Mouse (Mus musculus): ENCODE measurements at regions not wholly inside any gene's neighbourhood (a gene's known extent, or its start where the extent isn't known, plus 50 kb on each side); places are given as distances from the start of the nearest gene placed in this dataset.
"Not testable (repeated sequence)": the region's sequence is repeated elsewhere in the genome, so short reads cannot be mapped to it uniquely, and the experiment has no call there.

DNA sequence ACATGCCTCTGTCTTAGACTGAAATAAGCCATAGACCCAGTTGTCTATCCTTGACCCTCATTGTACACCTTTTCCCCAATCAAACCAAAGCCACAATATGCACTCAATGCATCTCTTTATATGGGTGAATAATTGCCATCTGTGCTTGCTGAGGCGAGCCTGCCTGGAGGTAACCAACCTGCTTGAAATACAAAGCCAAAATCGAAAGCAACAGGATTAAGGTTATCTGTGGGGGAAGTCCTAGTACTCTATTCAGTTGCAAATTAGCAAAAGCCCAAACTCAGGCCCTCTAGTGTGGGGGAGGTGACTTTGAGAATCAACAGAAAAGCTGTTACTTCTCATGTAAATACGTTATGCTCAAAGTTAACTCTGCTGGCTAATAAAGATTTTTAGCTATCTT, 246.2 kb upstream of the Fundc1 start:
- peak; percentile 11 for DNase-seq

GRCm38 (mm10) chrX:17817651-17818050, 245.5 kb upstream of the Fundc1 start:
- no peak for DNase-seq

DNA sequence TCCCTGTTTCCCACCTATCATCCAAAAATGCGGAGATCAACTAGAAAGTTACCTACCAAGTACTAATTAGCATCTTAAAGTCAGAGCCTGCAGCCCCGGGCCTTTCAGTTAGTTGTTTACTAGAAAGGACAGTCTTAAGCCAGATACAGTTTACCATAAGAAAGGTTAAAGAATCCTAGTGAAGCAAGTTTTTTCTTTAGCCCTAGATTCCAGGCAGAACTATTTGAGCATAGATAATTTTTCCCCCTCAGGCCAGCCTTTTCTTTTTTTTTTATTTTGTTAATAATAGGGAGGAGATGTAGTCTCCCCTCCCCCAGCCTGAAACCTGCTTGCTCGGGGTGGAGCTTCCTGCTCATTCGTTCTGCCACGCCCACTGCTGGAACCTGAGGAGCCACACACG, 215.9 kb upstream of the Fundc1 start:
- not testable (repeated sequence) for DNase-seq

DNA sequence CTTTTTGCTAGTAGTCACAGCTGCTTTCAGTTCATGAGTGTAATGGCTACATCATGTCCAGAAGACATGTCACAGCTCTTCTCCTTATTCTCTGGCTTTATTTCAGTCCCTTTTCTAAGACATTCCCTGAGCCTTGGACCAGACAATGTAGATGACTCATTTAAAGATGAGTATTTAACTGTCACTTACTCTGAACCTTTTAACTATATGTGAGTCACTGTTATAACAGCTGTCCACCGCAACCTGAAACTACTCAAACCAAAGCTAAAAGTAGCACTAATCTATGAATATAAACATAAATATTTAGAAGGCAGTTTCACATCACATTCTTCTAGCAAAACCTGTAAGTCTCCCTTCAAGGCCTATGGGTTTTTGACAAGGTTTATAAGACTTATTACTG, 203.8 kb upstream of the Fundc1 start:
- no peak for DNase-seq

GRCm38 (mm10) chrX:17752823-17753222, 180.7 kb upstream of the Fundc1 start:
- DNase-seq, result no peak

DNA sequence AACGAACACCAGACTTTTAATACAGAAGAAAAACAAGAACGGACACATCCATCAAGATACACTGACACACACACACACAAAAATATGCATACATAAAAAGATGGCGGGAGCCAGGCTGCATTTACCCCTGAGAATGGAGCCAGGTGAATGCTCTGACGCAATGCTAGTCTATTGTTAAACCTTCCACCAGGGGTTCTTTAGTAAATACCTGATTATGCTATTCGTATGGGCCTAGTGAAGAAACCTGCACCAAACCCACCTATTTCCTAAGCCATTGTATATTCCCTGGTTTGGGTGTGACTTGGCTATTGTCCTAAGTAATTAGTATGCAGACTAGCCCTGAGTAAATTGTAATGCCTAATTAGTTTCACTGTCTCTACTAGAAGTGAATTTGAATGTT, 179.3 kb upstream of the Fundc1 start:
- no peak for DNase-seq

- no peak for DNase-seq
Observed at GRCm38 (mm10) chrX:17730233-17730632, 158.1 kb upstream of the Fundc1 start.

DNA sequence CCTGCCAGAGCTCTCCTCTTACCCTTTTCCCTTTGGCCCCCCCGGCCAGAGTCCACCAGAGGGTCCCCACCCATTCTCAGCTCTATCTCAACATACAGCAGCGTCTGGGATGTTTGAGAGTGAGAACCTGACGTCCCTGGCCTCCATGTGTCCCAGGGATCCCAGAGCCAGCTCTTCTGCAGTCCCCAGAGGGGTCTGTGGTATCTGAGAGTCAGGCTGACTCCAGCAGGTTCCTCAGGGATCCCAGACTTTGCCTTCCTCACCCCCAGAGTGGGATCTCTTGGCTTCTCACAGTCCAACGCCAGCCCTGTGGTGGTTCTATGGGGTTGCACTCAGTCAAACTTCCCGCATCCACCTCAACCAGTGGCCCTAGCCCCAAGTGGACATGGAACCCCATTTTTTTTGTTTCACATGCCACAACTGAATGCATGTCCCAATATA, 153.7 kb upstream of the Fundc1 start:
- DNase-seq, result no peak

DNA sequence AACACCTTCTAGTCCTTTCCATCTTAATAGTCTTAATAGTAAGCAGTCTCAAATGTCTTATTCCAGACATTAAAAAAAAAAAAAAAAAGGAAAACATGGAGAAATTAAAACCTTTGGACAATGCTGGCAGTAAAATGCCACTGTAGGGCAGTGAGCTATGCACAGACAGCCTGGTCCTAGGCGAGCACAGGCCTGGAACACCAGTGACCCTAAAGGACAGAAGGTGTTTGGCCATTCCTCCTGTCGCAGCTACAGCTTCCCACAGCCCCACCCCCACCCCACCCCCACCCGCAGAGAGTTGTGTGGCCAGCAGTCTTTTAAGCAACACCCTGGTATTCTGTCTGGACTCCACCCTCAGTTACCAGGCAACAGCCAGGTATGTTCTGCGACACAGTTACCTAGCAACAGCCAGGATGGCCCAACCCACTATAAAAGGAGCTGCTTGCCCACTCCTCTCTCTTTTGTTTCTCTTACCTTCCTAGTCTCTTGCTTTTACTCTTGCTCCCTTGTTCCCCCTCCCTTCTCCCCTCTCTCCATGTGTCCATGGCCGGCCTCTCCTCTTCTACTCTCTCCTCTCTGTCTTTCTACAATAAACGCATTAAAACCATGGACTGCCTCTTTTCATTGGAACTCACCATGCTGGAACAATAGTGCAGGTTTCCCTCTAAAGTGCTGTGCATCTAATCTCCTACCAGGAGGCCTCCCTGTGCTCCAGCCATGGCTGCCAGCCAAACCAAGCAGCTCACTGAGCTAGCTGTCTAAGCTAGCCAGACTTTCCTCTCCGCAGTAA, 153.1 kb upstream of the Fundc1 start:
- peak; percentile 7 for DNase-seq

DNA sequence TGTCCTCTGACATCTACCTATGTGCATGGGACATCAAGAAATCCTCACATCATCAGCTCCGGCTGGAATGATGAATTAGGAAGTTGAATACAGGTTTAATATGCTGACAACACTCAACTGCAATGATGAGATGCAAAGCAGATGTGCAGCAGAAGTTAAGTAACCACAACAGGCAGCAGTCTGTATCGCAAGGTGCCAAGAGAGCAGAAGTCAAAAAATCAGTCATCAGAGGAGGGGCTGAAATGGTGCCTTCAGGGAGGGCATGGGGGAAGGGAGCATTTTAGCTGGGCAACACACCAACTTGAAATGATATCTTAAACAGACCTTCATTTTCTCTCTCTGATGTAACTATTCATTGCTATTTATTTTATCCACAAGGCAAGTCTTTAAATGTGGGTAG, 152.3 kb upstream of the Fundc1 start:
- no peak for DNase-seq

DNA sequence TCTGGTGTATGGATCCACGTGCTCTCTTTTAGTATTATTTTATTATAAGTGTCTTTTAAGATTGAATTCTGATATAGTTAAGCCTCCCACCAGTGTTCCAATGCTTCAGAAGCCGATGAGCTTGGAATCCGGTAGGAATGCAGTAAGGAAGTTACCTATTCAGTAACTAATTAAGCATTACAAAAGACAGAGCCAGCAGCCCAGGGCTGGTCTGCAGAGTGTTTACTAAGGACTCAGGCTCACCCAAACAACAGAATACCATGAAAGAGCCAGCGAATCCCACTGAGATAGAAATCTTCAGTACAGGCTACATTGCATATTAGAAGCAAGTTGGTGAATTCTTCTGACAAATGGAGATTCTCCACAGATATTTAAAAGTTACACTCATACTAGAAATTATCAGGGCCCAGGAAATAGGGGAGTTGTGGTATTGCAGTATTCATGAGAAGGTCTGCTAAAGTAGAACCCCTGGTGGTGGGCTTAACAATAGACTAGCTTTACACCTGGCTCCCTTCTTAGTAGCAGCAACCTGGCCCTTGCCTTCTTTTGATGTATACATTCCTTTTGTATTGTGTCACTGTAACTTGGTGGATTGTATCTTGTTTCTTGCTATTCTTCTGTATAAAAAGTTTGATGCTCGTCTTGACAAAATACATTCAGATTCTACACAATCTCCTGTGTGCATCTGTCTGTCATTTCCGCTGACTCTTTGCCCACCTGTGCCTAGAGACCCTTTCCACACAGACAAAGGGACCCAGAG, 149.9 kb upstream of the Fundc1 start:
- not testable (repeated sequence) for DNase-seq

DNA sequence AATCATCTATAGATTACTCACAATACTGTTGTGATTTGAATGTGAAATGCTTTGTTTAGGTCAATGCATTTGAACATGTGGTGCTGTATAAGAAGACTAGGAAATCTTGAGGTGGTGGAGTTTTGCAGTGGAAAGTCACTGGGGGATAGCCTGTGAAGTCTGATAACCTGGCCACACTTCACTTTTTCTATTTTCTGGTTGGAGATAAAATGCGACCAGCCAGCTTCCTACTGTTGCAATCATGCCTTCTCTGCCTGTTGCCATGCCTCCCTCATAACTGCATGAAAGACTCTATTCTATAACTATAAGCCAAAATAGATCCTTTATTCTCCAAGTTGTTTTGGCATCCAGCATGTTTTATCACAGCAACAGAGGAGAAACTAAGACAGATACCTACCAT, 142.4 kb upstream of the Fundc1 start:
- no peak for DNase-seq

- DNase-seq, result no peak
Observed at GRCm38 (mm10) chrX:17712919-17713318, 140.8 kb upstream of the Fundc1 start.

GRCm38 (mm10) chrX:17712475-17712874, 140.3 kb upstream of the Fundc1 start:
- no peak for DNase-seq

Data from cerebellum, adult 9-11 months (tissue).